Mouse (Mus musculus): ENCODE data around the gene Ppan.

GRCm38 (mm10) chr9:20893069-20893468 lies 5.1 kb downstream of the Ppan start:
- TF ChIP-seq CTCF (IDR thresholded peaks at IDR 0.05; ENCODE audit: borderline replicate concordance, insufficient read depth, low read depth, low read length) (no peak), POLR2A (IDR thresholded peaks at IDR 0.05; ENCODE audit: borderline replicate concordance, insufficient read depth, low read length) (no peak)

Data from cerebellum, adult 2 months (tissue).